Mouse (Mus musculus) olfactory bulb, adult 2 months (tissue): ENCODE results near the gene Cfap73.

Source experiments
- CTCF ChIP-seq: fragments of 200-500 bp; IDR thresholded peaks from 2 replicates; pipeline ENCODE4 v1.5.1; 2012; ENCODE audit warnings: low read depth, mild to moderate bottlenecking, low read length, moderate library complexity; ENCODE audit not compliant: insufficient read depth
- POLR2A ChIP-seq: fragments of 200-500 bp; IDR thresholded peaks from 2 replicates; pipeline ENCODE4 v1.6.1; 2012; ENCODE audit warnings: mild to moderate bottlenecking, low read depth, low read length, moderate library complexity; ENCODE audit not compliant: insufficient read depth

GRCm38 (mm10) chr5:120587940-120588568, 46.0 kb downstream of the Cfap73 start:
- TF ChIP-seq CTCF, result no peak
- TF ChIP-seq POLR2A, result no peak
